Mouse (Mus musculus) G1E (cell line): Measurements from ENCODE around the gene Anln. TPM values are rescaled to one million over a fixed set of nuclear protein-coding genes. Genes with fewer than 3 reads are reported as not detected.
A peak's percentile ranks its signal among the peaks of the same experiment; 100 is the strongest.
"Not testable (repeated sequence)": the region's sequence is repeated elsewhere in the genome, so short reads cannot be mapped to it uniquely, and the experiment has no call there.

ENCODE experiments used
- ATAC-seq: 2 replicates; pipeline ENCODE4 v1.8.0; 2016; ENCODE audit warnings: mild to moderate bottlenecking; ENCODE audit not compliant: insufficient number of reproducible peaks, poor library complexity, low FRiP score, severe bottlenecking; ENCODE audit errors: extremely low read depth
- DNase-seq: peaks from one replicate; pipeline ENCODE4 v3.0.0; 2012; ENCODE audit warnings: low spot score
- H3K27me3 ChIP-seq: 2 replicates; pipeline ENCODE4 v1.6.1; 2012; ENCODE audit warnings: mild to moderate bottlenecking, low read length, inconsistent platforms; ENCODE audit not compliant: insufficient read depth
- H3K36me3 ChIP-seq: replicated peaks from 2 replicates; pipeline ENCODE3; 2012; ENCODE audit warnings: mild to moderate bottlenecking, inconsistent platforms
- H3K4me1 ChIP-seq: 2 replicates; pipeline ENCODE4 v1.6.1; 2012; ENCODE audit warnings: low read depth, low read length, inconsistent platforms, mixed read lengths; ENCODE audit not compliant: insufficient read depth
- H3K4me3 ChIP-seq: 2 replicates; pipeline ENCODE4 v1.5.1; 2012; ENCODE audit warnings: low read depth, mild to moderate bottlenecking, inconsistent platforms, low read length, moderate library complexity, mixed read lengths
- H3K9me3 ChIP-seq: replicated peaks from 2 replicates; pipeline ENCODE4 v1.6.1; 2012; ENCODE audit warnings: inconsistent platforms
- CTCF ChIP-seq: IDR thresholded peaks from 2 replicates; pipeline ENCODE4 v1.5.1; 2012; ENCODE audit warnings: low read depth, low read length, inconsistent platforms, mixed read lengths
- GATA1 ChIP-seq: IDR thresholded peaks from 2 replicates; pipeline ENCODE4 v1.6.1; 2012; ENCODE audit warnings: borderline replicate concordance, low read length, inconsistent platforms, mixed read lengths
- GATA2 ChIP-seq: IDR thresholded peaks from 2 replicates; pipeline ENCODE4 v1.6.1; 2012; ENCODE audit warnings: low read depth, low read length, inconsistent platforms, borderline replicate concordance
- POLR2AphosphoS5 ChIP-seq: IDR thresholded peaks from 2 replicates; pipeline ENCODE4 v1.6.1; 2012; ENCODE audit warnings: low read depth, low read length, inconsistent platforms; ENCODE audit not compliant: insufficient replicate concordance
- TAL1 ChIP-seq: conservative IDR thresholded peaks from 2 replicates; pipeline ENCODE4 v1.6.1; 2012; ENCODE audit warnings: low read depth, low read length, inconsistent platforms, mixed read lengths
- polyA plus RNA-seq: library from polyadenylated mRNA; stranded (reverse); fragments of >175 nt; gene quantifications from 2 replicates; pipeline ENCODE4 v1.2.3, GENCODE M21; 2012
- total RNA-seq, 2 experiments: library from RNA; stranded (forward) in 1 of 2; stranded (reverse) in 1 of 2; fragments of 200-1000 nt in 1 of 2; fragments of >200 nt in 1 of 2; fragmentation: Nextera tagmentation in 1 of 2; gene quantifications; 2 replicates each; pipeline ENCODE4 v1.2.3; 2014 to 2017

Anln gene
- total and polyA plus RNA-seq, 3 experiments, result 8.7 to 184 (median 62.4) TPM

DNA sequence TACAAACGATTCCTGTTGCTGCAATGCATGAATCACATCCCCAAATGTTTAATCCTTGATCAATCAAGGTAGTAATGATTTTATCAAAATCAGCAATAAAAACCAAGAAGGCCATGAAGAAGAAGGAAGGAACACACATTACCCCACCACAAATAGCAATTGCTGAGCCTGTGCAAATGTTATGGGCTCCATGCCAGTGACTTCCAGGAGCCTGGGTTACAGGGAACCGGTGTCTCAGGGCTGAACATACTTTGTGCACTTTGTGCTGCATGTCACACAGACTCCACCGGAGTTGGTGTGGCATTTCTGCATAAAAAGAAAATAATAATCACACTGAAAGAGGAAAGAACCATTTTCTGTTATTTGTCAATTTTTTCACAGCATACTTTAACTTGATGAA is 74.9 kb downstream of the Anln start:
- H3K4me3 ChIP-seq, result no peak overlapping the region
- no peak for ATAC-seq
- H3K27me3 ChIP-seq, result no peaks in the 10 kb centered on the region
- TF ChIP-seq POLR2AphosphoS5 (no peak), GATA1 (no peak), TAL1 (no peak), GATA2 (no peak), CTCF (no peak)
- peaks cover 32% of the 10 kb centered on the region for H3K9me3 ChIP-seq
- H3K4me1 ChIP-seq, result peaks cover 15% of the 10 kb centered on the region
- H3K36me3 ChIP-seq, result no peaks in the 10 kb centered on the region
- no peak for DNase-seq

DNA sequence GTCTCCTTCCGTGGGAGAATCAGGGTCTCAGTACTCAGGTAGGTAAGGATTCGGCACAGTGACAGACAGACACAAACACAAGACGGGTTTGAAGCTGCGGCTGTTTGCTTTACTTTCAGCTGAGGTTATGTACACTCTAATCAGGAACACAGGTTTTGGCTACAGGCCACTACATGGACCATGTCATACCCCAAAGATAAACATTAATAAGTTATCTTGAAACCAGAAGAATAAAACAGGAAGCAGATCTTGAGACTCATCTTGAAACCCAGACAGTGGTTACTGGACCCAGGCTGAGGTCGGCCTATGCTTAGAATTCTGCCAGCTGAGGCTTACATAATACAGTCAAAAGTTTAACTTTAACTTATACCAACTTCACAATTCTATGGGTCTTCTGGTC is 75.8 kb downstream of the Anln start:
- H3K36me3 ChIP-seq, result no peaks in the 10 kb centered on the region
- H3K4me1 ChIP-seq, result peaks cover 15% of the 10 kb centered on the region
- no peaks in the 10 kb centered on the region for H3K27me3 ChIP-seq
- no peak for DNase-seq
- no peak for ATAC-seq
- TF ChIP-seq TAL1 (no peak), GATA1 (no peak), POLR2AphosphoS5 (no peak), GATA2 (no peak), CTCF (no peak)
- H3K4me3 ChIP-seq, result no peak overlapping the region
- H3K9me3 ChIP-seq, result peaks cover 30% of the 10 kb centered on the region

DNA sequence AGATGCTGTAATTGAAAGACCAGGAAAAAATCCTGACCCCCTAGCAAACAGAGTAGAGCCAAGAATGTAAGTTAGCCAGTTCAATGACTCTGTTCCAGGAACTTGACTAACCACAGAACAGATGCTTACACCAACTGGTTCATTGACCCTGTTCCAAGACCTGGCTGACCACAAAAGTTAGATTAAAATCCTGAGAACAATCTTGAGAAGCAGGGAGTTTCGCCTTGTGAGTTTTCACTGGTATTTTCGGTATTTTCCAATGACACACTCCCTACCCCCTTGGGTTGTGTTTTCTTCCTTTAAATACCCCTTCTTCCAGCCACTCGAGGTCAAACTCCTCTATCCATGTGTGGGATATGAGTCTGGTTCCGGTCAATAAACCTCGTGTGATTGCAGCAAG is 79.3 kb downstream of the Anln start:
- DNase-seq (no peak), ATAC-seq (no peak)
- Histone ChIP-seq H3K27me3 (no peaks in the 10 kb centered on the region), H3K9me3 (peaks cover 17% of the 10 kb centered on the region), H3K4me1 (peaks cover 32% of the 10 kb centered on the region), H3K36me3 (peaks cover 11% of the 10 kb centered on the region), H3K4me3 (no peak overlapping the region)
- TF ChIP-seq GATA2 (no peak), POLR2AphosphoS5 (no peak), CTCF (no peak), TAL1 (no peak), GATA1 (no peak)

GRCm38 (mm10) chr9:22307920-22308262 is 81.1 kb downstream of the Anln start:
- Histone ChIP-seq H3K4me3 (peak overlapping the region; percentile 96), H3K9me3 (peaks cover 17% of the 10 kb centered on the region), H3K4me1 (peaks cover 28% of the 10 kb centered on the region), H3K36me3 (peaks cover 24% of the 10 kb centered on the region)
- not testable (repeated sequence) for H3K27me3 ChIP-seq, ATAC-seq, DNase-seq

GRCm38 (mm10) chr9:22307156-22307919 is 81.7 kb downstream of the Anln start, which contains the start of gene Zfp810:
Zfp810 (minus strand) TSS chr9:22307648.
- peak; percentile 99 for ATAC-seq
- peak; percentile 98 for DNase-seq
- Histone ChIP-seq H3K4me3 (peak within 1 kb of the TSS; percentile 96), H3K9me3 (peaks cover 16% of the 10 kb centered on the region), H3K27me3 (no peaks in the 10 kb centered on the region), H3K4me1 (peaks cover 28% of the 10 kb centered on the region), H3K36me3 (peaks cover 28% of the 10 kb centered on the region)
- TF ChIP-seq GATA2 (no peak), GATA1 (no peak), POLR2AphosphoS5 (no peak), TAL1 (no peak)

DNA sequence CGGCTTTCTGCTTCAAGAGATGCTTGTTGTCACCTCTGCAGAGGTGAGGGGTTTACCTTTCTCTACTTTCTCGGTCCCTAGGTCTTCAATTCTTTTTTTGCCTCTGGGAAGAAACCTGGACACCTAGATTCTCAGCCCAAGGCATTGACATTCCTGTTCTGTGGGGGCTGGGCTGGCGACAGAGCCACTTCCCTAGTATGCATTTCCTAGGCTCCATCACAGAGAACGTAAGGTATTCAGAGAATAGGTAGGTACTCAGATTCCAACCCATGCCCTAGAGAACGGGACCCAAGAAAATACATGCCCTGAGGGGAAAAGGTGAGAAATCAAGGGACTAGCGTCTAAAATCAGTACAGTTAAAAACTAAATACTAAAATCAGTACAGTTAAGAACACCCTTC is 82.3 kb downstream of the Anln start:
- Histone ChIP-seq H3K9me3 (peaks cover 10% of the 10 kb centered on the region), H3K27me3 (no peaks in the 10 kb centered on the region), H3K4me1 (peaks cover 28% of the 10 kb centered on the region), H3K36me3 (peaks cover 31% of the 10 kb centered on the region), H3K4me3 (peak overlapping the region; percentile 96)
- TF ChIP-seq GATA1, result no peak
- no peak for TF ChIP-seq POLR2AphosphoS5
- no peak for DNase-seq
- ATAC-seq, result no peak

DNA sequence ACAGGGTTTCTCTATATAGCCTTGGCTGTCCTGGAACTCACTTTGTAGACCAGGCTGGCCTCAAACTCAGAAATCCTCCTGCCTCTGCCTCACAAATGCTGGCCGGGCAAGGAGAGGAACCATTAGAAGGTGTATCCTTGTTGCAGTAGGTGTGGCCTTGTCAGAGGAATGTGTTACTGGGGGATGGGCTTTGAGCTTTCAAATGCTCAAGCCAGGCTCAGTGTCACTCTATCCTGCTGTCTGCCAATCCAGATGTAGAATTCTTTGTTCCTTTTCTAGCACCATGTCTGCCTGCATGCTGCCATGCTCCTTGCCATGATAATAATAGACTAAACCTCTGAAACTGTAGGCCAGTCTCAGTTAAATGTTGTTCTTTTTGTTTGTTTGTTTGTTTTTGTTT is 86.8 kb downstream of the Anln start:
- DNase-seq (no peak), ATAC-seq (no peak)
- no peak for TF ChIP-seq CTCF
- no peak for TF ChIP-seq GATA1
- no peak for TF ChIP-seq TAL1
- TF ChIP-seq POLR2AphosphoS5, result no peak
- H3K4me3 ChIP-seq, result no peak overlapping the region
- peaks cover 18% of the 10 kb centered on the region for H3K4me1 ChIP-seq
- peaks cover 50% of the 10 kb centered on the region for H3K36me3 ChIP-seq
- H3K27me3 ChIP-seq, result no peaks in the 10 kb centered on the region
- H3K9me3 ChIP-seq, result 0 out of 2 replicates have a peak, but pooled peaks cover 2% of the 10 kb centered on the region

Other genes starting within 250 kb of the Anln start
- 24.8 and 30.3 TPM in 2 replicates for gene Pigyl, start 232.3 kb downstream of the Anln start, total RNA-seq (2014; fragmentation: Nextera tagmentation)
- gene Pigyl, start 232.3 kb downstream of the Anln start, total RNA-seq (2017), result 34.1 and 37.6 TPM in 2 replicates
- gene Pigyl, start 232.3 kb downstream of the Anln start, polyA plus RNA-seq, result 85.2 and 86.5 TPM in 2 replicates
- gene Zfp872, start 201.1 kb downstream of the Anln start, total RNA-seq (2014; fragmentation: Nextera tagmentation), result not detected in 2 replicates
- gene Zfp872, start 201.1 kb downstream of the Anln start, total RNA-seq (2017), result 0.16 TPM in 1 of 2 replicates, not detected in the other
- not detected in 2 replicates for gene Zfp872, start 201.1 kb downstream of the Anln start, polyA plus RNA-seq
- 180 and 200 TPM in 2 replicates for gene Zfp809, start 163.5 kb downstream of the Anln start, total RNA-seq (2014; fragmentation: Nextera tagmentation)
- 54.9 and 67.1 TPM in 2 replicates for gene Zfp809, start 163.5 kb downstream of the Anln start, total RNA-seq (2017)
- gene Zfp809, start 163.5 kb downstream of the Anln start, polyA plus RNA-seq, result 11.8 and 16.2 TPM in 2 replicates
- gene Zfp599, start 129.3 kb downstream of the Anln start, total RNA-seq (2014; fragmentation: Nextera tagmentation), result 4.4 and 4.9 TPM in 2 replicates
- gene Zfp599, start 129.3 kb downstream of the Anln start, total RNA-seq (2017), result 1.1 and 2.0 TPM in 2 replicates
- 0.07 and 0.13 TPM in 2 replicates for gene Zfp599, start 129.3 kb downstream of the Anln start, polyA plus RNA-seq
- 17.6 and 18.4 TPM in 2 replicates for gene Zfp810, start 81.5 kb downstream of the Anln start, total RNA-seq (2014; fragmentation: Nextera tagmentation)
- gene Zfp810, start 81.5 kb downstream of the Anln start, total RNA-seq (2017), result 12.6 and 13.2 TPM in 2 replicates
- 3.0 and 3.3 TPM in 2 replicates for gene Zfp810, start 81.5 kb downstream of the Anln start, polyA plus RNA-seq
- gene 9530077C05Rik, start 22.3 kb upstream of the Anln start, total RNA-seq (2014; fragmentation: Nextera tagmentation), result 5.1 and 10.3 TPM in 2 replicates
- gene 9530077C05Rik, start 22.3 kb upstream of the Anln start, total RNA-seq (2017), result 6.8 and 7.9 TPM in 2 replicates
- 1.3 and 1.8 TPM in 2 replicates for gene 9530077C05Rik, start 22.3 kb upstream of the Anln start, polyA plus RNA-seq
- not detected in 2 replicates for gene Gm17545, start 65.1 kb upstream of the Anln start, total RNA-seq (2014; fragmentation: Nextera tagmentation)
- gene Gm17545, start 65.1 kb upstream of the Anln start, total RNA-seq (2017), result not detected in 2 replicates
- not detected in 2 replicates for gene Gm17545, start 65.1 kb upstream of the Anln start, polyA plus RNA-seq
- 119 and 130 TPM in 2 replicates for gene Rp9, start 80.6 kb upstream of the Anln start, total RNA-seq (2014; fragmentation: Nextera tagmentation)
- gene Rp9, start 80.6 kb upstream of the Anln start, total RNA-seq (2017), result 100 and 113 TPM in 2 replicates
- 104 TPM in 2 replicates for gene Rp9, start 80.6 kb upstream of the Anln start, polyA plus RNA-seq
- gene Bbs9, start 86.5 kb upstream of the Anln start, total RNA-seq (2014; fragmentation: Nextera tagmentation), result 18.5 and 26.9 TPM in 2 replicates
- gene Bbs9, start 86.5 kb upstream of the Anln start, total RNA-seq (2017), result 12.8 and 18.4 TPM in 2 replicates
- 1.1 and 3.3 TPM in 2 replicates for gene Bbs9, start 86.5 kb upstream of the Anln start, polyA plus RNA-seq